Comparison of ENCODE assay signal across 10 mouse cellular contexts in genomic region chr8:79653736-79654135, GRCm38 (mm10).
"Had no signal": no experiment of that assay in that cellular context is flagged by ENCODE, and none has a peak within 500 bp of the region (broad histone marks: within the 10 kb centered on the region; RNA-seq: fewer than 3 reads in every experiment).

No protein-coding gene starts in this region.

- H3K4me1 ChIP-seq: kidney, embryonic 15.5 days; liver, embryonic 13.5 days; midbrain, embryonic 12.5 days had no signal

- DNase-seq: kidney, adult 11 months; left cerebral cortex, postnatal 4 days; liver, embryonic 13.5 days; lung, adult 18-20 months; right cerebral cortex, postnatal 14 days; thymus, adult 18-20 months; thymus, postnatal 14 days had no signal

- H3K27me3 ChIP-seq: kidney, embryonic 15.5 days; limb, embryonic 13.5 days; liver, embryonic 13.5 days; midbrain, embryonic 12.5 days had no signal

- H3K27ac ChIP-seq: kidney, embryonic 15.5 days; limb, embryonic 13.5 days; liver, embryonic 13.5 days; midbrain, embryonic 12.5 days had no signal

- H3K4me3 ChIP-seq: kidney, embryonic 15.5 days; limb, embryonic 13.5 days; liver, embryonic 13.5 days; midbrain, embryonic 12.5 days had no signal
